Mouse (Mus musculus): ENCODE results near the gene Mapk8. TPM values are rescaled to one million over a fixed set of nuclear protein-coding genes. Genes with fewer than 3 reads are reported as not detected.

The Mapk8 gene
- polyA plus RNA-seq, 3 experiments from 2014 or later: 11.8 to 18.0 (median 14.0) TPM

GRCm38 (mm10) chr14:33398065-33398860, 48.7 kb downstream of the Mapk8 start:
- no peak for ATAC-seq

- no peak for ATAC-seq
Observed at GRCm38 (mm10) chr14:33380830-33381457, 66.0 kb downstream of the Mapk8 start.

- ATAC-seq: no peak
Observed at GRCm38 (mm10) chr14:33378723-33379122, 68.2 kb downstream of the Mapk8 start.

GRCm38 (mm10) chr14:33377211-33377610, 69.7 kb downstream of the Mapk8 start:
- ATAC-seq: no peak

GRCm38 (mm10) chr14:33374089-33374488, 72.9 kb downstream of the Mapk8 start:
- no peak for ATAC-seq

GRCm38 (mm10) chr14:33373271-33373670, 73.7 kb downstream of the Mapk8 start:
- ATAC-seq: no peak

GRCm38 (mm10) chr14:33371248-33371647, 75.7 kb downstream of the Mapk8 start:
- ATAC-seq: peak; percentile 56

- no peak for ATAC-seq
Observed at GRCm38 (mm10) chr14:33370056-33370455, 76.9 kb downstream of the Mapk8 start.

GRCm38 (mm10) chr14:33369375-33369774, 77.6 kb downstream of the Mapk8 start:
- no peak for ATAC-seq

GRCm38 (mm10) chr14:33366891-33367777, 79.8 kb downstream of the Mapk8 start:
- no peak for ATAC-seq

- ATAC-seq: no peak
Observed at GRCm38 (mm10) chr14:33364061-33364460, 82.9 kb downstream of the Mapk8 start.

- no peak for ATAC-seq
Observed at GRCm38 (mm10) chr14:33363611-33364010, 83.3 kb downstream of the Mapk8 start.

GRCm38 (mm10) chr14:33362807-33363206, 84.2 kb downstream of the Mapk8 start:
- no peak for ATAC-seq

GRCm38 (mm10) chr14:33362122-33362521, 84.8 kb downstream of the Mapk8 start:
- no peak for ATAC-seq

- no peak for ATAC-seq
Observed at GRCm38 (mm10) chr14:33361546-33361945, 85.4 kb downstream of the Mapk8 start.

- no peak for ATAC-seq
Observed at GRCm38 (mm10) chr14:33358891-33359290, 88.1 kb downstream of the Mapk8 start.

GRCm38 (mm10) chr14:33357600-33358368, 89.2 kb downstream of the Mapk8 start:
- no peak for ATAC-seq

GRCm38 (mm10) chr14:33355276-33355675, 91.7 kb downstream of the Mapk8 start:
- ATAC-seq: no peak

GRCm38 (mm10) chr14:33352890-33353289, 94.1 kb downstream of the Mapk8 start:
- ATAC-seq: no peak

GRCm38 (mm10) chr14:33351984-33352722, 94.8 kb downstream of the Mapk8 start:
- ATAC-seq: no peak

- ATAC-seq: no peak
Observed at GRCm38 (mm10) chr14:33351019-33351418, 95.9 kb downstream of the Mapk8 start.

GRCm38 (mm10) chr14:33348146-33348545, 98.8 kb downstream of the Mapk8 start:
- ATAC-seq: no peak
